Mouse (Mus musculus) heart, postnatal 0 days (tissue): ENCODE measurements at regions not wholly inside any gene's neighbourhood (a gene's known extent, or its start where the extent isn't known, plus 50 kb on each side); places are given as distances from the start of the nearest gene placed in this dataset.

ENCODE experiments used
- CTCF ChIP-seq: IDR thresholded peaks from 2 replicates; pipeline ENCODE4 v1.5.1; 2016; ENCODE audit warnings: antibody characterized with exemption, control low read depth, low read depth
- EP300 ChIP-seq: IDR thresholded peaks from 2 replicates; pipeline ENCODE4 v1.6.1; 2016; ENCODE audit warnings: antibody characterized with exemption, low read depth

GRCm38 (mm10) chr4:4403812-4404211, 326.5 kb upstream of the Sdr16c6 start:
- no peak for TF ChIP-seq CTCF
- no peak for TF ChIP-seq EP300
